In genomic region chr4:82435716-82436115, GRCm38 (mm10) we compare ENCODE assay signal across 9 mouse cellular contexts.
DNase-seq lines count a peak whose midpoint lies in the region; ATAC-seq lines count a peak whose summit lies in the region.
"Had no signal": no experiment of that assay in that cellular context is flagged by ENCODE, and none has a peak within 500 bp of the region (broad histone marks: within the 10 kb centered on the region; RNA-seq: fewer than 3 reads in every experiment).

No protein-coding gene starts in this region.

- H3K27ac ChIP-seq in limb, embryonic 13.5 days = peak overlapping the region; percentile 2; the same call in 1 of the 2 replicates
- no peak overlapping the region; the same call in 1 of the 2 replicates for H3K27ac ChIP-seq in limb, embryonic 10.5 days
- H3K27ac ChIP-seq in embryonic facial prominence, embryonic 12.5 days = 0 out of 2 replicates have a peak overlapping the region, but pooled peaks have one; percentile 50
- H3K27ac ChIP-seq: limb, embryonic 12.5 days had no signal

- ATAC-seq in limb, embryonic 13.5 days (ENCODE audit: low FRiP score, low read depth) = no peak; the same call in 1 of the 2 replicates
- no peak for ATAC-seq in embryonic facial prominence, embryonic 12.5 days (ENCODE audit: insufficient number of reproducible peaks, insufficient read depth, low FRiP score, low TSS enrichment)

- WGBS in limb, embryonic 13.5 days = 56% methylated on average over 5 of the region's 5 CpGs
- 70% methylated on average over 5 of the region's 5 CpGs for WGBS in limb, embryonic 10.5 days
- 58% methylated on average over 5 of the region's 5 CpGs for WGBS in embryonic facial prominence, embryonic 12.5 days

- H3K4me2 ChIP-seq in limb, embryonic 13.5 days (replicated peaks) = no peak overlapping the region
- H3K4me2 ChIP-seq in embryonic facial prominence, embryonic 12.5 days (replicated peaks) = no peak overlapping the region
- H3K4me2 ChIP-seq: limb, embryonic 12.5 days had no signal

- H3K4me1 ChIP-seq in limb, embryonic 13.5 days = peaks cover 52% of the 10 kb centered on the region
- H3K4me1 ChIP-seq in limb, embryonic 10.5 days = 0 out of 2 replicates have a peak, but pooled peaks cover 5% of the 10 kb centered on the region
- peaks cover 44% of the 10 kb centered on the region for H3K4me1 ChIP-seq in embryonic facial prominence, embryonic 12.5 days

- no peak overlapping the region for H3K4me3 ChIP-seq in limb, embryonic 13.5 days
- no peak overlapping the region for H3K4me3 ChIP-seq in limb, embryonic 10.5 days
- H3K4me3 ChIP-seq in embryonic facial prominence, embryonic 12.5 days = no peak overlapping the region
- H3K4me3 ChIP-seq: limb, embryonic 12.5 days had no signal

- H3K9me3 ChIP-seq in limb, embryonic 13.5 days = no peaks in the 10 kb centered on the region
- H3K9me3 ChIP-seq in limb, embryonic 10.5 days (replicated peaks) = no peaks in the 10 kb centered on the region
- no peaks in the 10 kb centered on the region for H3K9me3 ChIP-seq in embryonic facial prominence, embryonic 12.5 days
- H3K9me3 ChIP-seq: limb, embryonic 12.5 days had no signal

- no peaks in the 10 kb centered on the region for H3K27me3 ChIP-seq in limb, embryonic 13.5 days
- H3K27me3 ChIP-seq in limb, embryonic 10.5 days (ENCODE audit: low read depth, poor library complexity, severe bottlenecking) = no peaks in the 10 kb centered on the region
- H3K27me3 ChIP-seq in embryonic facial prominence, embryonic 12.5 days = no peaks in the 10 kb centered on the region
- H3K27me3 ChIP-seq: limb, embryonic 12.5 days had no signal

- 0 out of 2 replicates have a peak, but pooled peaks cover 2% of the 10 kb centered on the region for H3K36me3 ChIP-seq in limb, embryonic 13.5 days
- no peaks in the 10 kb centered on the region for H3K36me3 ChIP-seq in limb, embryonic 10.5 days
- no peaks in the 10 kb centered on the region for H3K36me3 ChIP-seq in embryonic facial prominence, embryonic 12.5 days

- DNase-seq in limb, embryonic 10.5 days (ENCODE audit: low spot score) = no peak
- DNase-seq in kidney, adult 8-10 months = peak; percentile 48 to 74
- peak; percentile 85 for DNase-seq in lung, postnatal 25 days (ENCODE audit: low spot score)
- no peak for DNase-seq in cerebellum, postnatal 14 days
- DNase-seq in frontal cortex, postnatal 10 days (ENCODE audit: low spot score in 2 of 2) = no peak
- no peak for DNase-seq in cerebellum, adult 9-11 months

- H3K9ac ChIP-seq in limb, embryonic 13.5 days = no peak overlapping the region
- H3K9ac ChIP-seq in embryonic facial prominence, embryonic 12.5 days = no peak overlapping the region
- H3K9ac ChIP-seq: limb, embryonic 12.5 days had no signal

Comparison
In these comparisons a context has a peak if more than half of its experiments do, and no peak if none do; other contexts are left out.
1. DNase-seq: peak in kidney, adult 8-10 months (2 of 2) and lung, postnatal 25 days (single experiment); none in limb, embryonic 10.5 days (single experiment), cerebellum, postnatal 14 days (0 of 2), frontal cortex, postnatal 10 days (0 of 2) and cerebellum, adult 9-11 months (single experiment).